Comparison of ENCODE assay signal across 8 mouse cellular contexts in the genomic region with DNA sequence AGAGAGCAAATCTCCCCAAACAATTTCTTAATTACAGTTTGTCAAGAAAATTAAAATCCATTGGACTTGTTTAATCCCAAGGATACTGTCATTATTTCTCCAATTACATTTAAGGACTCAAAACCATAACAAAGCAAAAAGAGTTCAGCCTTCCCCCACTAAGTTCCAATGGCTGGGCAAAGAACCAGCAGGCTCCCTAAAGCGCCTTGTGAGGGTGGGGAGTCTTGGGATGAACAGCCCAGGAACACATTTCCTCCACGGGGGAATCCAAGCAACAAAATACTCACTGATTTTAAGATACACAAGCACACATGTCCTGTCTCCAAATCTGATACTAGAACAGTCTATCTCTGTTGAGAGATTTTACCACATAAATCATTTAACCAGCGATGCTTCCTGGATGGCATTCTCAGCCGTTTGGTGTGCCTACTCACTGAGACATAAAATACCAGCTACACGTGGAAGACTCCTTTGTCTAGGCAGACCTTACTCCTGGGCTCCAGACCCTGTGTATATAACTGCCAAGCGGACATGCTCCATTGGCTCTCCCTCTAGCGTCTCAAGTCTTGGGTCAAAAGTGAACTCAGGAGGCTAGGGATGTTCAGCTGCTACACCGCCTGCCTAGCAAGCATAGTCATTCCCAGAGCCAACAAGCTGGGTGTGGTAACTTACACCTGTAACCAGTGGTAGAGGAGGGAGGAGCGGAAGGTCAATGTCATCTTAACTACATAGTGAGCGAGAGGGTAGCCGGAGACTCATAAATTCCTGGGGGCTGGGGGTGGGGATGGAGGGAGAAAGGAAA.
A peak's percentile ranks its signal among the peaks of the same experiment; 100 is the strongest.
DNase-seq lines count a peak whose midpoint lies in the region; ATAC-seq and TF ChIP-seq lines count a peak whose summit lies in the region.

No protein-coding gene starts in this region.

- no peak overlapping the region for H3K9ac ChIP-seq in forebrain, embryonic 15.5 days (replicated peaks)
- H3K9ac ChIP-seq in kidney, postnatal 0 days (ENCODE audit: low read depth, low read length): no peak overlapping the region

- peak overlapping the region; percentile 47; the same call in 1 of the 2 replicates for H3K27ac ChIP-seq in forebrain, embryonic 15.5 days (replicated peaks)
- peak overlapping the region; percentile 74 for H3K27ac ChIP-seq in kidney, postnatal 0 days

- peak; percentile 45 for DNase-seq in gastrocnemius, postnatal 14 days
- DNase-seq in gastrocnemius, postnatal 10 days: no peak
- peak; percentile 49 for DNase-seq in NIH3T3 (ENCODE audit: low read depth)
- peak; percentile 83 for DNase-seq in kidney, postnatal 0 days (ENCODE audit: low spot score)
- DNase-seq in right cerebral cortex, postnatal 4 days: no peak
- DNase-seq in adrenal gland, postnatal 4 days (ENCODE audit: low spot score in 2 of 2): no peak

- TF ChIP-seq CTCF in kidney, postnatal 0 days (IDR thresholded peaks at IDR 0.05; ENCODE audit: low read depth): 0 out of 2 replicates have a peak, but pooled peaks have one; percentile 11

- H3K4me3 ChIP-seq in forebrain, embryonic 15.5 days: no peak overlapping the region
- H3K4me3 ChIP-seq in kidney, postnatal 0 days (replicated peaks; ENCODE audit: low read depth, low read length): no peak overlapping the region

- peaks cover 58% of the 10 kb centered on the region for H3K4me1 ChIP-seq in forebrain, embryonic 15.5 days
- peaks cover 36% of the 10 kb centered on the region for H3K4me1 ChIP-seq in kidney, postnatal 0 days (replicated peaks; ENCODE audit: insufficient read depth, low read length)

- H3K36me3 ChIP-seq in forebrain, embryonic 15.5 days: no peaks in the 10 kb centered on the region
- no peaks in the 10 kb centered on the region for H3K36me3 ChIP-seq in kidney, postnatal 0 days (ENCODE audit: insufficient read depth, low read length)

- H3K9me3 ChIP-seq in forebrain, embryonic 15.5 days: no peaks in the 10 kb centered on the region
- no peaks in the 10 kb centered on the region for H3K9me3 ChIP-seq in kidney, postnatal 0 days (replicated peaks; ENCODE audit: low read length)

- 71% methylated on average over 11 of the region's 11 CpGs for WGBS in forebrain, embryonic 15.5 days
- whole genome bisulfite sequencing in kidney, postnatal 0 days: 28% methylated on average over 11 of the region's 11 CpGs

- ATAC-seq in forebrain, embryonic 15.5 days (replicated peaks): no peak
- ATAC-seq in kidney, postnatal 0 days (replicated peaks; ENCODE audit: low FRiP score, low read depth): peak; percentile 87
- no peak for ATAC-seq in megakaryocyte-erythroid progenitor cell, adult 5-6 weeks (replicated peaks; ENCODE audit: low FRiP score, low TSS enrichment, poor library complexity, severe bottlenecking)

- intact Hi-C loops in gastrocnemius, postnatal 14 days (cut with DNase I; ENCODE audit: low total_unique reads): no loop called here

- H3K4me2 ChIP-seq in forebrain, embryonic 15.5 days (replicated peaks): no peak overlapping the region
- H3K4me2 ChIP-seq in kidney, postnatal 0 days (ENCODE audit: low read length): no peak overlapping the region

- no peaks in the 10 kb centered on the region for H3K27me3 ChIP-seq in forebrain, embryonic 15.5 days
- H3K27me3 ChIP-seq in kidney, postnatal 0 days (ENCODE audit: insufficient read depth, low read length): no peaks in the 10 kb centered on the region

Comparison
In these comparisons a context has a peak if more than half of its experiments do, and no peak if none do; other contexts are left out.
1. DNase-seq: peak in gastrocnemius, postnatal 14 days (single experiment), NIH3T3 (single experiment) and kidney, postnatal 0 days (single experiment); none in gastrocnemius, postnatal 10 days (single experiment), right cerebral cortex, postnatal 4 days (single experiment) and adrenal gland, postnatal 4 days (0 of 2).